Mouse (Mus musculus) Patski (cell line): ENCODE results near the gene Tha1. TPM values are rescaled to one million over a fixed set of nuclear protein-coding genes. Genes with fewer than 3 reads are reported as not detected.

Experiments
- ATAC-seq: fragments of 100-300 bp; one replicate; pipeline ENCODE4 v1.8.0; 2021
- CTCF ChIA-PET: fragments of 350-600 bp; sonication (Branson Sonifier 250); formaldehyde crosslinking; loops from one replicate; lab custom pipeline; 2022; ENCODE audit warnings: inconsistent platforms; lab: Charles Lee
- POLR2A ChIA-PET: fragments of 350-600 bp; sonication (Branson Sonifier 250); formaldehyde crosslinking; loops from one replicate; lab custom pipeline; 2022; ENCODE audit warnings: antibody characterized with exemption, inconsistent platforms; lab: Charles Lee
- DNase-seq: peaks from one replicate; pipeline ENCODE4 v3.0.0-alpha.2; 2011; ENCODE audit warnings: low read depth, low spot score
- H3K27me3 ChIP-seq: fragments of 371-371 bp; one replicate; pipeline ENCODE4 v1.5.1; 2021
- CTCF ChIP-seq: fragments of 100-300 bp; IDR thresholded peaks from one replicate; pipeline ENCODE4 v1.5.1; 2021
- in situ Hi-C: fragments of 300-500 bp; cut with MboI; formaldehyde crosslinking; loops from 3 replicates; pipeline ENCODE4 v1.11.1; 2018; ENCODE audit warnings: low pct_unique_long_range_greater_than_20kb, mixed read lengths
- polyA plus RNA-seq: library from polyadenylated mRNA; unstranded; gene quantifications from one replicate; pipeline ENCODE4 v1.2.3, GENCODE M21; 2021

Tha1 gene
- polyA plus RNA-seq, 1 experiment from 2014 or later: 10.6 TPM

DNA sequence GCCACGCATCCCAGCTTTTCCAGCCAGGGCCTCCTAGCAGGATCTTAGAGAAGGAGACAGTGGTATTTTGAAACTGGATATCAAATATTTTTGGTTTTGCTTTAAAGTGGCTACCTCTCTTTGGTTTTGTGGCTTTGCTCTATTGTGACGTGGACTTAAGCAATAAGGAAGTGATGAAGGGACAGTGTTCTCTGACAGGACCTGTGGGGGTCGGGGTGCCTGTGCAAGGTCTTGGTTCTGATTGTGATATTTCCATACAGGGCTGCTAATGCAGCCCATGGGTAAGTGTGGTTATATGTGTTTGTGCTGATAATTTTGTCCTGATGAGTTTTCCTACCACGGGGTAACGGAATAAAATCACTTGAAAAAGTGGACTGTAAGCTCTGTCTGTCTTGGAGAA is 17.9 kb downstream of the Tha1 start:
- no peak for TF ChIP-seq CTCF
- in situ Hi-C loops: no loop called here
- no peak for ATAC-seq
- no peaks in the 10 kb centered on the region for H3K27me3 ChIP-seq
- no peak for DNase-seq
- ChIA-PET CTCF (interaction anchor here (1.2 kb wide), 1 partner anchor 175 kb away, joined by 3 read pairs; no protein-coding TSS in a partner anchor), POLR2A (no interaction called here)

GRCm38 (mm10) chr11:117854241-117854640 is 19.0 kb downstream of the Tha1 start:
- ATAC-seq: no peak
- TF ChIP-seq CTCF: no peak
- H3K27me3 ChIP-seq: no peaks in the 10 kb centered on the region
- ChIA-PET POLR2A (interaction anchor here (0.7 kb wide), 1 partner anchor 512 kb away, joined by 3 read pairs; no protein-coding TSS in a partner anchor), CTCF (no interaction called here)
- in situ Hi-C loops: no loop called here
- DNase-seq: no peak

DNA sequence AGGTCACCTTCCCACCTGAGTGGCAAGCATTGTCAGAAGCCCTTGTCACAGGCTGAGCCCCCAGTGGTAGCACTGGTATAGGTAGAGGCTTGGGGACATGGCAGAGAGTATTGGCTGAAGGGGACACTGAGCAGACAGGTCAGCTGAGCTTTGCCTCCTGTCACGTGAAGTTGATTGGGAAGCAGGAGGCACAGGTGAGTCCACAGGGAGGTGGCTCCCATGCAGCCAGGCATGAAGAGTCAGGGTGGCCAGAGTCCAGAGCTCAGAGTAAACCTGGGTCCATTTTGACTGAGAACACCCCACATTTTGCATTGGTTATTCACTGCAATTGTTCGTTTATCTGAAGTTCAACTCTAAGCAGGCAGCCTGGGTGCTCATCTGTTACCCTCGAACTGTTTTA is 20.4 kb downstream of the Tha1 start:
- no peak for DNase-seq
- TF ChIP-seq CTCF: no peak

DNA sequence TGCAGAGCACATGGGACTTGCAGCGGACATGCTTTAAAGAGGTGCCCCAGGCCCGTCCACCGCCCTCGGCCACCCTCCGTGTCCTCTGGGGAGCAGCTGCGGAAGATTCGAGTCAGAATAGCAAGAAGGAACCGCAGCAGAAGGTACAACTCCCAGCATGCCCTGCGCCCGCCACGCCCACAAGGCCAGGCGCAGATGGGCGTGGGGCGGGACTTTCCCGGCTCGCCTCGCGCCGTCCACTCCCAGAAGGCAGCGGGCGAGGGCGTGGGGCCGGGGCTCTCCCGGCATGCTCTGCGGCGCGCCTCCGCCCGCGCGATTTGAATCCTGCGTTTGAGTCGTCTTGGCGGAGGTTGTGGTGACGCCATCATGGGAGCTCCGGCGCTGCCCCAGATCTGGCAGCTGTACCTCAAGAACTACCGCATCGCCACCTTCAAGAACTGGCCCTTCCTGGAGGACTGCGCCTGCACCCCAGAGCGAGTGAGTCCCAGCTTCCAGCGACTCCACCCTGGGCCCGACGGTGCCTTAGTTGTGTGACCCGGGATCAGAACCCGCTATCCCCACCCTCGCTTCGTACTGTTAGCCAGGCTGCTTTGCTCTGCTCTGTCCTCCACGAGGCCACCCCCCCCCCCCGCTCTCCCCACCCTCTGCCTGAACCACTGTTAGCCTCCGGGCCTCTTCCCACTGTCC is 24.2 kb downstream of the Tha1 start, which contains the start of gene Birc5:
Gene Birc5, plus strand, starts transcription at position 267 of the 687 bp plus-strand sequence.
- in situ Hi-C loops: no loop called here
- POLR2A ChIA-PET: interaction anchor here (1.5 to 1.6 kb wide), 2 partner anchors 20 to 31 kb away, joined by 3 to 5 read pairs; no protein-coding TSS in a partner anchor
- DNase-seq (no peak), ATAC-seq (peak; percentile 60)
- no peaks in the 10 kb centered on the region for H3K27me3 ChIP-seq
- CTCF ChIA-PET: no interaction called here
- no peak for TF ChIP-seq CTCF

More for the DNA sequence above, 20.4 kb downstream of the Tha1 start:
- H3K27me3 ChIP-seq: no peaks in the 10 kb centered on the region
- POLR2A ChIA-PET: no interaction called here
- in situ Hi-C loops: no loop called here
- ATAC-seq: no peak
- CTCF ChIA-PET: interaction anchor here (1.4 kb wide), 1 partner anchor 63 kb away, joined by 3 read pairs; no protein-coding TSS in a partner anchor

GRCm38 (mm10) chr11:117848271-117848984 is 24.9 kb downstream of the Tha1 start:
- in situ Hi-C loops: no loop called here
- no peaks in the 10 kb centered on the region for H3K27me3 ChIP-seq
- ChIA-PET POLR2A (interaction anchor here (1.5 to 1.6 kb wide), 2 partner anchors 19 to 30 kb away, joined by 3 to 5 read pairs; no protein-coding TSS in a partner anchor), CTCF (no interaction called here)
- ATAC-seq (peak; percentile 17), DNase-seq (no peak)
- TF ChIP-seq CTCF: no peak

DNA sequence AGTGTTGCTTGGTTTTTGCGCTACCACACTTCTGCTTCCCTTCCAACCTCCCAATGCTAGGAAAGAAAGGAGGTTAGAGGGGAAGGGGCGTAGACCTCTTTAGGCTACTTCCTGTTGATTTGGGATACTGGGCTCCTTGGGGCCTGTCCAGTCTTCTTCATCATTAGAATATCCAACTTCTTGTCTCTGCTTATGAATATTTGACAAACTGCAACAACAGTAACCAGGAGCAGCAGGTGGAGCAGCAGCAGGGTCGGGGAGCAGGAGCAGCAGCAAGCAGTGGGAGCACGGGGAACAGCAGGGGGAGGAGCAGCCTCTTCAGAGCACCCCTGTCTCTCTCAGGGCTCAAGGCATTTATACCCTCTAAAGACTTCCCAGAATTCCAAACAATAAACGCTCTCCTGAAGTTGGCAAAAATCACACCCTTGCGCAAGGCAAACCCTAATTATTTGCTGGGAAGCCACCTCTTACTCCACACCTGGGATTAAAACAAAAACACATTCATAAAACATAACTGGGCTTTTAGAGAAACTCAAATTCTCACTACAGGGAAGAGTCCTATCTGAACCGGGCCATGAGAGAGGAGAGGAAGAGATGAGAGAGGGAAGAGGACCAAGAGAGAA is 25.6 kb downstream of the Tha1 start:
- ChIA-PET CTCF (no interaction called here), POLR2A (interaction anchor here (1.5 to 1.6 kb wide), 2 partner anchors 18 to 29 kb away, joined by 3 to 5 read pairs; no protein-coding TSS in a partner anchor)
- no peak for ATAC-seq
- TF ChIP-seq CTCF: no peak
- in situ Hi-C loops: no loop called here
- no peaks in the 10 kb centered on the region for H3K27me3 ChIP-seq
- DNase-seq: no peak

- ATAC-seq (no peak), DNase-seq (no peak)
- TF ChIP-seq CTCF: no peak
- in situ Hi-C loops: no loop called here
- POLR2A ChIA-PET: no interaction called here
- no peaks in the 10 kb centered on the region for H3K27me3 ChIP-seq
- CTCF ChIA-PET: interaction anchor here (1.2 kb wide), 1 partner anchor 21 kb away, joined by 3 read pairs; the partner anchor contains the start of genes Afmid and Tk1
Measured at GRCm38 (mm10) chr11:117846640-117847039, 26.6 kb downstream of the Tha1 start.

- DNase-seq (no peak), ATAC-seq (no peak)
- H3K27me3 ChIP-seq: no peaks in the 10 kb centered on the region
- in situ Hi-C loops: no loop called here
- POLR2A ChIA-PET: interaction anchor here (1.4 kb wide), 1 partner anchor 13 kb away, joined by 3 read pairs; no protein-coding TSS in a partner anchor
- no peak for TF ChIP-seq CTCF
- CTCF ChIA-PET: interaction anchor here (1.2 kb wide), 1 partner anchor 20 kb away, joined by 3 read pairs; the partner anchor contains the start of genes Afmid and Tk1
Measured at GRCm38 (mm10) chr11:117845651-117846050, 27.6 kb downstream of the Tha1 start.

DNA sequence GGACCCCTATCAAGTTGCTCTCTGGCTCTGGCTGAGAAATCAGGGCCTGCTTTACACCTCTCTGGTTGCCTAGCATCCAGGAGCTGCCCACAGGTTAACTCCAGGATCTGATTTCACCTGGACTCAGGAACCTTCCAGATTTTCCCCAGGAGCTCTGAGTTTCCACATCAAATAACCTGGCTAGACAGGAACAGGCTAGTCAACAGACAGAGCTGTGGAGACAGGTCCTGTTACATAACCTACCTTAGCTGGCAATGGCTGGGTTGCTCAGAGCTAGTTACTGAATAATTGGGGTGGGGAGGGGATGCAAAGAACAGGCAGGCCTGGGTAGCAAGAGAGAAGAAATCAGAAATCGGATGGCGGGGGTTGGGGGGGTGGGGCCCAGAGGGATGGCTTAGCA is 28.3 kb downstream of the Tha1 start:
- ATAC-seq (no peak), DNase-seq (no peak)
- CTCF ChIA-PET: no interaction called here
- in situ Hi-C loops: no loop called here
- POLR2A ChIA-PET: interaction anchor here (0.6 to 1.4 kb wide), 2 partner anchors 13 to 24 kb away, joined by 3 to 9 read pairs; no protein-coding TSS in a partner anchor
- no peak for TF ChIP-seq CTCF
- H3K27me3 ChIP-seq: no peaks in the 10 kb centered on the region

DNA sequence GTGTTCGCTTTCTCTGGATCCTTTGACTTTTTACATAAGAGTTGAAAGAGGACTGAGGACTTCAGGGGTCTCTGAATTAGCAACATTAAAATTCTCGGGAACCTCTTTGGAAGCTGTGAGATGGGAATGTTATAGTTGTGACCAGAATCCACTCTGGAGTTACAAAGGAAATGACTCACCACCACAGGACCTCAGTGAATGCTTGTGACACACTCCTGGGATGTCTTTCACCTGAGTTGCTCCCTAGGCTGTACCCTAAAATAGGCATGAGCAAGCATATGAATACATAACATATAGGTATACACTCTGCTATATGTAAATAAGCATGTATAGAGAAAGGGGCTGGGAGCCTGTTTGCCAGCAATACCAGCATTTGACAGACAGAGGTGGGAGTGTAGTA is 29.8 kb downstream of the Tha1 start:
- no peak for TF ChIP-seq CTCF
- in situ Hi-C loops: no loop called here
- H3K27me3 ChIP-seq: no peaks in the 10 kb centered on the region
- DNase-seq: no peak
- ChIA-PET CTCF (no interaction called here), POLR2A (no interaction called here)
- no peak for ATAC-seq
